Mouse (Mus musculus) heart, postnatal 36 days (tissue): ENCODE results near the gene Krtap10-10. TPM values are rescaled to one million over a fixed set of nuclear protein-coding genes. Genes with fewer than 3 reads are reported as not detected.

Source experiments
- DNase-seq, 2 experiments: peaks; one replicate each; pipeline ENCODE4 v3.0.0; 2021 to 2022
- intact Hi-C: fragments of 180-260 bp; cut with DNase I; formaldehyde crosslinking; loops from one replicate; pipeline ENCODE4 v1.15.1; 2025
- total RNA-seq, 2 experiments: library from RNA; stranded (reverse); gene quantifications; 2 replicates each; pipeline ENCODE4 v1.2.3; 2021

The Krtap10-10 gene
- total RNA-seq, 2 experiments from 2014 or later: not detected

DNA sequence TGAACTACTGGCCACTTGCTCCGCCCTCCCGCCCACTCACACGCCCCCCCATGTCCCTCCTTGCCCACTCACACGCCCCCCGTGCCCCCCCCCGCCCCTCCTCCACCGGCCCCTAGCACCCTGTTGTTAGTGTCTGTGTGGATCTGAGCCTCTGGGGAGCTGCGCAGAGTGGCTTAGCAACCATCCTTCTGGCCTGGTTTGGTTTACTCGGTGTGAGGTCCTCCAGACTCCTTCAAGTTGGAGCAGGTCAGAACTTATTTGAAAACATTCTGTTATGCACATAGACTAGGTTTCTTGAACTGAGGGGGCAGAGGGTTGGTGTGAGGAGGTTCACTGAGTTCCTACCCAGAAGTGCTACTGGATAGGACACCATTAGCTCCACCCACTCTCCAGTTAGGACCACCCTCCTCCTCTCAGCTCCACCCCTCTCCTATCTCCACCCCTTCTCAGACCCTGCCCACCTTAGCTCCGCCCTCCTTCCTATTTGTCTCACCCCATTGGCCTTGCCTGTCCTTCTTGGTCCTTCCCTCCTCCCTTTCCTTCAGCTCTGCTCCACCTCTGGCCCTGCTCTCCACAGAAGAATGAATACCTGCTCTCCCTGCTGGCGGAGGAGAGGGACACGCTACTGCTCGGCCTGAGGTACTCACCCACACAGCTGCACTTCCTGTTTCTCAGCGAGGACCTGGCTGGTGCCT lies 28.5 kb downstream of the Krtap10-10 start:
- no peak for DNase-seq
- intact Hi-C loops: no loop called here

DNA sequence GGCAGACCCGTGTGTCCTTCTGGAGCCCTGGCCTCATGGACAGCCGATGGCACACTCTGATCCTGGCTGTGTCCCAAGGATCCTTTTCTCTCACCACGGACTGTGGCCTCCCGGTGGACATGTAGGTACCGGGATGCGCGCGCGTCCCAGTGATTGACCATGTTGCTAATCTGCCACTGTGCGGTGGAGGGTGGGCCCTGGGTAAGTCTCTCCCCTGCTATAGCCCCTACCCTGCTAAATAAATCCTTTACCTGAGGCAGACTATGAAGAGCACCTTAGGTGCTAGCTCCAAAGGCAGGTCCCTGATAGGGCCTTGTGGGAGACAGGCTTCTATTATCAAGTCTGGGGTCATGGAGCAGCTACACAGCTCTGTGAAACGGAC lies 29.0 kb downstream of the Krtap10-10 start:
- no peak for DNase-seq
- intact Hi-C loops: no loop called here

DNA sequence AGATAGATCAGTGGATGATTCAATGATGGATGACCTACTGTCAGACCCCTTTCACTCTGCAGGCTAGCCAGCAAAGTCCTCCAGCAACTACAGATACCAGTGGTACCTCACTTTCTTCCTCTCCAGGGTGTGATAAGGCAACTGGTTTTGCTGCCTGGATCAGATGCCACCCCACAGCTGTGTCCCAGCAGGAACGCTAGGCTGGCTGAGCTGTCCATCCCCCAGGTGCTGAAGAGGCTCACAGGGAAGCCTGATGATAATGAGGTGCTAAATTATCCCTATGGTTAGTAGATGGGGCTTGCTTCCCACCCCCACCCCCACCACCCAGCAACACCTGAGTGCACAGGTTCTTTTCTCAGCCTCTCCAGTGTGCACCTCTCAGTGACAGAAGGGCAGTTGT lies 31.8 kb downstream of the Krtap10-10 start:
- intact Hi-C loops: no loop called here
- no peak for DNase-seq

DNA sequence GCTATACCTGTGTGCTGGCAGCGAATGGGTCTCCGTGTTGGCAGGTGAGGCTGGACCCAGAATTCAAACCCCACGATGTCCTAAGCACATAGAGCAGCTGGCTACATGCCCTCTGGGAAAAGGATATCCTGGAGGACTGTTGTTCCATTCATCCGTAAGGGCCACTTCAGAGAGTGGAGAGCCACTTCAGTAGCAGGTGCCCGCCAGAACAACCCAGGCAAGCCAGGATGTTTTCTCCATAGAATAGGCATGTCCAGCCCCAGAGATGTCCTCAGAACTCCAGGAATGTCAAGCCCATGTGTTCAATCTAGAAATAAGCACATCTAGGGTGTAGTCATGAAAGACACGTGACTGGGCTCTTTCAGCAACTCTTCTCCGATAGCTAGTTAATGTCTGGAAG lies 33.9 kb downstream of the Krtap10-10 start:
- DNase-seq: no peak
- intact Hi-C loops: no loop called here

DNA sequence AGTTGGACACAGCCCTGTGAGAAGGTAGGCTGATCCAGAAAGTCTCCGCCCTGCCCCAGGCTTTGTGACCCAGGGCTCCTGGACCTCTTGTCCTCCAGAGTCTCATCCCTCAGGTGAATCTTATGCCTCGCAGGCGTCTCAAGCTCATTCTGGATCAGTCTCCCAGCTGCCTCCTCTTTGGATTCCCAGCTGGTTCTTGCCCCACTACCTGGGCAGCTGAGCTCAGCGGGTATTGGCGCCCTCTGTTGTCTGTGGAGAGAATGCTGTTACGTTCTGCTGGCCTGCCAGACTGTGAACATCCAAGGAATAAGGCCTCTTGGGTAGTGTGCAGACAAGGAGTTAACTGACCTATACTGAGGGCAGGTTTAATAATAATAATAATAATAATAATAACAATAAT lies 43.2 kb downstream of the Krtap10-10 start:
- intact Hi-C loops: loop anchor here (2.0 to 5.0 kb wide), 4 partner anchors 150 to 362 kb away; partner anchors contain the start of genes Fam207a and Gm10024
- DNase-seq: peak in 1 of 2 experiments; percentile 30

DNA sequence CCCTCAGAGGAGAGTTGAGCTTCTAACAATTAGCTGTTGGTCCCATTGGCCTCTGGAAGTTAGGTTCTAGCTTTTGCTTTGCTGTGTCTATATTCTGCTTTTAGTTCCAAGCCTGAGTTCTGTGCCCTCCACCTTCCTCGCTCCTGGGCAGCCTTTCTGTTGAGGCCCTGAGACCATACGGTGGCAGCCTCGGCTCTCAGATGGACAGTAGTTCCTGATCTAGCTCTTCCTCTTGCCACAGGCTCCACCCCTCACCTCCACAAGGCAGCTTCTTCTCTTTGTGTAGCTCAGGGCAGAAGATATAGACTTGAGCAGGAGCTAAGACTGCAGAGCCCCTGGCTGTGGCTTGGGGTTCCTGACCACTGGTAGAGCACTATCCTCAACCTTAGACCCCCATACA lies 44.6 kb downstream of the Krtap10-10 start:
- intact Hi-C loops: no loop called here

DNA sequence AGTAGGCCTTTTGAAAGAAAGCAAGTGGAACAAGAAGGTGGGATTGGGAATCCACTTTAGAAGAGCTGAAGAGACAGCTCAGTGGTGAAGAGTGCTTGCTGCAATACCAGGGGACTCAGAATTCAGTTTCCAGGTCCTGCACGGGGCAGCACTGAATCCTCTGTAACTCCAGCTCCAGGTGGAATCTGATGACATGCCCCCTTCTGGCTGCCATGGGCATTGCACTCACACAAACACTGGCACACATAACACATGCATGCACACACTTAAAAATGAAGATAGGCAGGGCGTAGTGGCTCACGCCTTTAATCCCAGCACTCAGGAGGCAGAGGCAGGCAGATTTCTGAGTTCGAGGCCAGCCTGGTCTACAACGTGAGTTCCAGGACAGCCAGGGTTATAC lies 46.8 kb downstream of the Krtap10-10 start:
- intact Hi-C loops: no loop called here
- no peak for DNase-seq

More for the DNA sequence above, 44.6 kb downstream of the Krtap10-10 start:
- no peak for DNase-seq

DNA sequence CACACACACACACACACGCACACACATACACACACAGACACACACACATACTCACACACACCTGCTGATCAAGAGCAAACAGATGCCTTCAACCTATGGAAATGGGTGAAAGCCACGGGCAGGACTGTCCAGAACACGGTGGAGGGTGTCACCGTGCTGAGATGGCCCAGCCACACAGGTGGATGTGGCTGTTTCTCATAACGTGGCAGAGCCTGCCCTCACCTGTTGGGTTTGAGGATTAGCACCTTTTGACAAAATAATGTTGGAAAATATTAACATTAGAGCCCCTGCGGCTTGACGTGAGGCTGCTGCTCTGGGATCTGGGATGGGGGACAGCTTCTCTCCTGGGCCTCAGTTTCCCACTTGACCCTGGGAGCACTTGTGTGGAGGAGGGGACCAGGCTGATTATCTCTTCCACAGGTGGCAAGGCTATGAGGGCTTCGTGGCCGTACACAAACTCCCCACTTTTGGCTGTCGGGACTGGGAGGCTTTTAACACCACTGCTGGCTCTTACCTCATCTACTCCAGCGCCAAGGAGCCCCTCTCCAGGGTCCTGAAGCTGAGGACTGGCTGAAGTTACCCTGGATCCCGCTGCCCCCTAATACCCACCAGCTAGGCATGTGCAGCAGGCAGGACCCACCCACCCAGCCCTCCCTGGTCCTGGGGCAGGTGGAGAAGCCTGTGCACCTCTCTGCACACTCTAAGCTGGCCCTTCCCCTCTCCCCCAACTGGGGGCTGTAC lies 50.4 kb downstream of the Krtap10-10 start:
- DNase-seq: no peak
- intact Hi-C loops: no loop called here

Other genes with a start within 250 kb of the Krtap10-10 start
- gene Sumo3, start 229.8 kb upstream of the Krtap10-10 start, total RNA-seq: 10 to 100 TPM; 52.9 to 58.9 TPM
- 10 to 100 TPM; 10.6 to 17.6 TPM for gene Gm49325, start 229.8 kb upstream of the Krtap10-10 start, total RNA-seq
- 10 to 100 TPM; 65.2 to 73.4 TPM for gene Ube2g2, start 213.7 kb upstream of the Krtap10-10 start, total RNA-seq
- not detected for gene Tspear, start 149.4 kb upstream of the Krtap10-10 start, total RNA-seq
- not detected for gene Gm19402, start 145.2 kb upstream of the Krtap10-10 start, total RNA-seq
- not detected for gene Gm9508, start 138.7 kb upstream of the Krtap10-10 start, total RNA-seq
- not detected for gene Gm10272, start 129.3 kb upstream of the Krtap10-10 start, total RNA-seq
- not detected for gene Gm10024, start 124.5 kb upstream of the Krtap10-10 start, total RNA-seq
- not detected for gene Gm10142, start 120.1 kb upstream of the Krtap10-10 start, total RNA-seq
- gene Krtap12-1, start 115.3 kb upstream of the Krtap10-10 start, total RNA-seq: not detected
- gene Gm10100, start 109.5 kb upstream of the Krtap10-10 start, total RNA-seq: not detected
- gene Gm18596, start 93.3 kb upstream of the Krtap10-10 start, total RNA-seq: not detected
- not detected for gene Gm9736, start 84.6 kb upstream of the Krtap10-10 start, total RNA-seq
- gene Gm3233, start 76.3 kb upstream of the Krtap10-10 start, total RNA-seq: not detected
- gene Gm3238, start 64.6 kb upstream of the Krtap10-10 start, total RNA-seq: not detected
- gene Gm7138, start 59.0 kb upstream of the Krtap10-10 start, total RNA-seq: not detected
- not detected for gene Gm3250, start 53.4 kb upstream of the Krtap10-10 start, total RNA-seq
- gene Gm7137, start 47.7 kb upstream of the Krtap10-10 start, total RNA-seq: not detected
- gene Gm9639, start 40.9 kb upstream of the Krtap10-10 start, total RNA-seq: not detected
- gene Gm19668, start 36.8 kb upstream of the Krtap10-10 start, total RNA-seq: not detected
- gene Gm9507, start 24.1 kb upstream of the Krtap10-10 start, total RNA-seq: not detected
- not detected for gene Gm2696, start 21.3 kb upstream of the Krtap10-10 start, total RNA-seq
- not detected for gene Krtap10-4, start 8.9 kb upstream of the Krtap10-10 start, total RNA-seq
- not detected for gene Gm36176, start 10.9 kb downstream of the Krtap10-10 start, total RNA-seq
- not detected for gene Gm10318, start 16.9 kb downstream of the Krtap10-10 start, total RNA-seq
- gene Gm3285, start 26.0 kb downstream of the Krtap10-10 start, total RNA-seq: not detected
- under 1 TPM; 0.54 to 0.94 TPM for gene Lrrc3, start 66.6 kb downstream of the Krtap10-10 start, total RNA-seq
- 1 to 10 TPM in 1 of 2 experiments, under 1 TPM in 1; 0.31 to 1.5 TPM for gene Trpm2, start 134.6 kb downstream of the Krtap10-10 start, total RNA-seq
- gene 1810043G02Rik, start 142.6 kb downstream of the Krtap10-10 start, total RNA-seq: 10 to 100 TPM in 1 of 2 experiments, 1 to 10 TPM in 1; 9.3 to 10.3 TPM
- gene Pfkl, start 174.1 kb downstream of the Krtap10-10 start, total RNA-seq: 100 to 1,000 TPM in 1 of 2 experiments, 10 to 100 TPM in 1; 97.8 to 116 TPM
- gene Dnmt3l, start 206.0 kb downstream of the Krtap10-10 start, total RNA-seq: not detected
- gene Aire, start 207.7 kb downstream of the Krtap10-10 start, total RNA-seq: not detected
- 1 to 10 TPM; 7.6 to 7.7 TPM for gene Icosl, start 233.4 kb downstream of the Krtap10-10 start, total RNA-seq